Mouse (Mus musculus): ENCODE data around the gene Nfasc.

The Nfasc gene

DNA sequence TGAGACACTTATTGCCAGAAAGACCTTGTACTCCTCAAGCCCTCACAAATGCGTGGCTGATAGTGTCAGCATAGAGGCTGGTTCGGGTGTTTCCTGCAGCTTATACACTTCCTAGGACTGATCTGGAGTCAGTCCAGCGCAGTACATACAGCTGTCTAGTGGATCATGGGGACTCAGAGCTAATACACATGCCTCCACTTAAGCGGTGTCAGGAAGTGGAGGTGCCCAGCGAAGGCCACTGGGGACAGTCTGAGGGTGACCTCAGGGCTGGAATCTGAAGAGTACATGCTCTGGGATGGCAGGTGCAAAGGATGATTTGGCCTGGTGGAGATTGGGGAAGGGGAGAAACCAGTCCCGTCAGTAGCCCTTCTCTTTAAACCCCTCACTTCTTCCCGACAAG lies 200.9 kb downstream of the Nfasc start:
- DNase-seq (ENCODE audit: low spot score), result no peak

DNA sequence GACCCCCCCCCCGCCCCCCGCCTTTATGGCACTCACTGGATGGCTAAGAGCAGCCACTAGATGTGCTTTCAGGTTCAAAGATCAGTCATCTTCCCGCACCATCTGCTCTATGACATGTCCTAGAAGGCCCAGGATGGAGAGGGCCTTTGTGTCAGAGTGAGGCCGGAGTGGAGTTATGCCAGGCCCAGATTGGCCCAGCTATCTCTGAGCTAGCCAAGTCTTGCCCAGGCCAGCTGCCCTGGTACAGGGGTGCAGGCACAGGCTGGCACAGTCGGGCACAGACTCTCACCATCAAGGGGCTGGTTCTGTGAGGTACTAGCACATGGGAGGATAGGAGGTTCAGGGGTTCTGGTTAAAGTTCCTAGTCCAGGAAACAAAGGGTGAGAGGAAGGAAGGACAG lies 203.9 kb downstream of the Nfasc start:
- no peak for DNase-seq (ENCODE audit: low spot score)

DNA sequence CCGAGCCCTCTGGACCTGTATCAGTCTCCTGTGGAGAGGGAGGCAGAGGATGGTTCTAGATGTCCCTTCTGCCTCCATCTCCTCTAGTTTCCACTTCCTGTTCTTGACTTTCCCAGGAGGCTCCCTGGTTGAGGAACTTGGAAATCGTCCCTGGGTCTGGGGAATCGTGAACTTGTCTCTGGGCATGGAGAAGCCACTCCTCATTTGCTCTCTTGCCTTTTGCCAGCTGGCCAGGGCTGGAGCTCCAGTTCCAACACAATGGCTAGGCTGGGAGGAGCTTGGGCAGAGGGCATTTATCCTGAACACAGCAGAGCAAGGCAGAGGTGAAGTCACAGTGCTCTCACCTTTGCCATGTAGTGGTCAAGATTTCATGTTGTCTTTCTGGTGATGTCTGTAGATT lies 205.2 kb downstream of the Nfasc start:
- DNase-seq (ENCODE audit: low spot score), result no peak

DNA sequence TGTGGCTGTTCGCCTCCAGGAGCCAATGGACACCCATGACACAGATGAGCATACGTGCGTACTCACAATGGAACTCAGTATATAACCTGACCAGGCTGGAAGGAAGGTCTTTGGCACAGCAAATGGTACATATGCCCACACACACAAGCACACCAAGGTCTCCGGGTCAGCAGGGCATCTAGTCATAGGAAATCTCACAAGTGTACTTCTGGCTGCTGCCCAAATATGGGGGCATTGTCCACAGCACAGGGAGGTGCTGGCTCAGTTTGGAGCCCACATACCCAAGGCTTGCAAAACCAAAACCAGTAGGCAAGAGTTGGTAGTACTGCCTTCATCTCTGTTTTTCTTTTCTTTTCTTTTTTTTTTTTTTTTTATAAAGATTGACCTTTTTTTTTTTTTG lies 206.1 kb downstream of the Nfasc start:
- DNase-seq (ENCODE audit: low spot score), result no peak

DNA sequence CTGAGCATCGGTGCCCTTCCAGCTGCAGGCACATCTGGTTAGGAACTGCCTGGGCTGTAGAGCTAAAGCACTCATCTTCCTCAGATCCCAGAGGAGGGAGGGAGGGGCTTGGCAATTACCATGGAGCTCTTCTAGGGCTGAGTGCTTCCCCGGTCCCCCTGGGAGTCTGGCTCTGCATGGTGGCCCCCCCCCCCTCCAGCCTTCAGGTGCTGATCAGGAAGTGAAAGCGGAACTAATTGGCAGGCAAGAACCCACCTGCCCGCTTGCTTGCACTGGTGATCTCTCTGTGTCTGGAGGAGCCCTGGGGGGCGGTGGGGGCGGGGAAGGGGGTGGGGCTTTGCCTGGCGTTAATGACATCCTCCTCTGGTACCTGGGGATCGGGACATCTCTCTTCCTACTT lies 207.8 kb downstream of the Nfasc start:
- no peak for DNase-seq (ENCODE audit: low spot score)

DNA sequence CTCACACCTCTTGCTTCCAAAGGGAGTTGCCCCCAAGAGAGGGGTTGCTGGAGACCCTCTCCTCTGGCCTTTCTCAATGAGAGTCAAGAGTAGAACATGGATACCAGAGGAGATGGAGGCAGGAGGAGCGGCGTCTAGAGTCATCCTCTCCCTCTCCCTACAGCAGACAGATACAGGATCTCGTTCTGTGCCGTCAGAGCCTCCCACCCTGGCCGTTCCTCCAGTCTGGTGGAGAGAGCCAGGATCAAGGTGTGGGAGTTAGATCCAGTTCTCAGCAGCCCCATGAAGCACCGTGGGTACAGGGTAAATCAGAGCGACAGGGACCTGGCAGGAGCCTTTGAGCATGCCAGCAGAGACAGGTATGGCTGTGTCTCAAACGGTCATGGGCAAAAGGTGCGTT lies 209.1 kb downstream of the Nfasc start:
- DNase-seq (ENCODE audit: low spot score), result no peak

DNA sequence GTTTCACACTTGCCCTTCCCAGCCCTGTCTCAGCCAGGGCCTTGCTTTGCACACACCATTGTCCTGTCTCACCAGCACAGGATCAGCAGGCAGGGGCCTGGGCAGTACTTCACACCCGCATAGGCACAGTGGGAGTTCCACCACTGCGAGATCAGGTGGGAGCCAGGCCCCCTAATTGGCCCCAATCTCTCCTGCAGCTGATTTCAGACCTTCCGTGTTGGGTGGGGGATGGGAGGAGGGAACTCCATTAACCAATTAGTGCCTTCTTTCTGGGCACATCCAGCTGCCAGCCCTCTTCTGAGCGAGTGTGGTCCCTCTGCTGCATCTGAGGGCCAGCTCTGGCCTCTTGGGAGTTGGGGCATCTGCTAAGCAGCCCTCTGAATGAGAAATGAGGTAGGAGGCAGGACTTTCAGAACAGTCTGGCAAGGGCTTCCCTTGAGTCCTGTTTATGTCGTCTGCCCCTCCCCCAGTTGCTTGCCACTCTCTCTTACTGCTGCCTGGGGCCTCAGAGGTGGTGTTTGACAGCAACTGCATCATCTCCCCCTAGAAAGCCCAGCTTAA lies 210.9 kb downstream of the Nfasc start:
- DNase-seq (ENCODE audit: low spot score), result no peak

DNA sequence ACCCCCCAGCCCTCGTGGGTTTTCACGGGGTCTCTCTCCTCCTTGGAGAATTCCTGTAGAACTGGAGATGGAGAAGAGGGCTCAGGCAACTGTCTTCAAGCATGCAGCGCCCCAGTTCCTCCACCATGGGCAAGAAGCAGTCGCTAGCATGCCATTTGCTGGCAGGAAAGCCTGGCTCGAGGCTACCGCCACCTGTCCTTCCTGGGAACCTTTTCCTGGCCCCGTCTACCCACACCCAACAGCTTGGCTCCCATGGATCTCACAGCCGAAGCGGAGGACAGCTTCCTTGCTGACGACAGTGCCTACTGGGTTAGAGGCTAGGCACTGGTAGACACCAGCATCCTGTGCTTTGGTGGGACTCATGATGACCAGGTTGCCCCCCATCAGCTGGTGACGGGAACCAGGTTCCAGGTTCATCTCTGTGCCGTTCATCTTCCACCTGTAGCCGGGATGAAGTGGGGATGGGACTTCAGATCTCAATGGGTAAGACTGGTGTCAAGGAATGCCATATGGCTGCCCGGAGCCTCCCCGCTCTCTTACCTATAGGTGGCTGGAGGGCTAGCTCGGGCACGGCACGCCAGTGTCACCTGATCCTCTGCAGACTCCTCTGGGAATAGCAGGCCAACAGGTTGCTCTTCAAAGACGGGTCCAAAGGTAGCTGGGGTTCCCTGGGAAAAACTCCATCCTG lies 212.8 kb downstream of the Nfasc start:
- no peak for DNase-seq (ENCODE audit: low spot score)

DNA sequence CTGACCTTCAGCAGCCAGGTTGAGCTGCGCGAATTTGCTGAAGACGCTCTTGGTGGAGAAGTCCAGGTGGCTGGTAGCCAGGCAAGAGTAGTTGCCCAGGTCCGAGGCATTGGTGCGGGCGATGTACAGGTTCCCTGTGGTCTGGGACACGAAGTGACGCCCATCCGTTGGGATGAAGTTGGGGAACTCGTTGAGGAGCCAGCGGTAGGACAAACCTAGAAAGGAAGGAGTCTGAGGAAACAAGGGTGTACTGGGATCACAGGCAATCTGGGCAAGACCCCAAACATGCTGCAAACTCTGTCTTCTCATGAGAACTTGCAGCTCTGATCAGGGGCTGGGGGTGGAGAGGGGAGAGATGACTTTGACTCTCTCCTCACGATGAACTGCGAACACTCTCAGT lies 213.5 kb downstream of the Nfasc start:
- DNase-seq (ENCODE audit: low spot score), result no peak

DNA sequence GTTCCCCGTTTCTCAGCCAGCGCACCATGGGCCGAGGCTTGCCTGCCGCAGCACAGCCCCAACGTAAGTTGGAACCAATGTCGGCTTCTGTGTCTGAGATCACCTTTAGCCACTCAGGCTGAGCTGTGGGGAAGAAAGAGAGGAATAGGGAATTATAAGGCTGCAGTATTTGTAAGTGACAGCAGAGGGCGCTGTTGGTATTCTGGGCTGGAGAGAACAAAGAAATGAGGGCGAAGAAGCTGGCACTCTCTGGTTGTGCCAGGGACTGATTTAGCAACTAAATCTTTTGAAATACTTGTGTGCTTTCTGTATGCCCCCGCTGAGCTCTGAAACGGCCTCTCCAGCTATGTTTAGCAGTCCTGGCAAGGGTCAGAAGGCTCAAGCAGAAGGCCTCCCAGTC lies 215.8 kb downstream of the Nfasc start:
- DNase-seq (ENCODE audit: low spot score), result no peak

DNA sequence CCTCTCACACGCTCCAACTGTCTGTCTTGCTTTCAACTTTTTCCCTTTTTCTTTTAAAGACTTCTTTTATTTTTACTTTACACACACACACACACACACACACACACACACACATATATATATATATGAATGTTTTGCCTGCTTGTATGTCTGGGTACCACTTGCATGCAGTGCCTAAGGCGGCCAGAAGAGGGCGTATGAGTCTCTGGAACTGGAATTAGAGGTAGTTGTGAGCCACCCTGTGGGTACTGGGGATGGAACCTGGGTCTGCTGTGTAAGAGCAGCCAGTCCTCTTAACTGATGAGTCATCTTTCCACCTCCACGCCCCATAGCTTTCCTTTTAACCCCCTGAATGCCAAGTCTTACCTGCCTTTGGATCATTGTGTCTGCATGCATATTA lies 217.7 kb downstream of the Nfasc start:
- DNase-seq (ENCODE audit: low spot score), result peak; percentile 26

DNA sequence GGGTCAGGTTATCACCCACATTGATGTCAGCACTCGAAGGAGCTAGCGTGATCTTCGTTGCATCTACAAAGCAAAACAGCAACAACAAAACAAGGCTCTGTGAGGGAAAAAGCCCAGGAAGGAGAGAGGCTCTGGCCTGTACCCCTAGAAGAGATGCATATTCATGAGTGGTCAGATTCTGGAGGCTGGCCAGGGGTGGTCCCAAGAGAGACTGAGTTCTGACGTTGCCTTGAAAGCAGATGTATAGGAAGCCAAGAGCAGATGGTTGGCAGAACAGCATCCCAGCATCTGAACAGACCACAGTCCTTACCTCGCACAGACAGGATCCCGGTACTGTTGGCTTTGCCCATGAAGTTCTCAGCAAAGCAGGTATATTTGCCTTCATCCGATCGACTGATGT lies 218.5 kb downstream of the Nfasc start:
- DNase-seq (ENCODE audit: low spot score), result no peak

DNA sequence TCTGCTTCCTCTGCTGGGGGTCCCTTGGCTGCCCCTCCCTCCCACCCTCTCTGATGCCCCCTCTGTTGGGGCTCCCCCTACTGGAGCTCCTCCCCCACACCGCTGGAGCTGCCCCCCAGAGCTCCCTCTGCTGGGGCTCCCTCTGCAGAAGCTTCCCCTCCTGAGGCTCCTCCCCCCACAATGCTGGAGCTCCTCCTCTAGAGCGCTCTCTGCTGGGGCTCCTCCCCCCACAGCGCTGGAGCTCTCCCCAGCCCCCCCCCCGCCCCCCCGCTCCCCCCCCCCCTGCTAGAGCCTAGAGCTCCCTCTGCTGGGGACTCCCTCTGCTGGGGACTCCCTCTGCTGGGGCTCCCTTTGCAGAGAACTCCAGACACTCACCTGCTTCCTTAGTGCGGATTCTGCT lies 220.8 kb downstream of the Nfasc start:
- DNase-seq (ENCODE audit: low spot score), result peak; percentile 34

DNA sequence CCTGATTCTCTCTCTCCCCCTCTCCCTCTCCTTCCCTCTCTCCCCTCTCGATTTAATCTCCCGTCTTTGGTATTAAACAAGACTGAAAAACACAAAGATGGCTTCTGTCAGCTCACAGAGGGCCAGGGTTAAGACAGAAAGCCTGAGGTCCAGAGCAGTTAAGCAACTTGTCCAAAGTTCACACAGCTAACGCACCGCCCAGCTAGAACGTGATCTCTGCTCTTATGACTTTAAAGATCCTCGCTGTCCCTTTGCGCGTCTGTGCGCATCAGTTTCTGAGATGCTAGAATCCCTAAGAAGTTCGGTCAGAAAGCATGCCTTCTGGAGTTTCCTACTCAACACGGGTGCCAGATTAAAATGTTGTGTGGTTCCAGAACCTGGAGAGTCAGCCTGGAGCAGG lies 221.9 kb downstream of the Nfasc start:
- DNase-seq (ENCODE audit: low spot score), result no peak

DNA sequence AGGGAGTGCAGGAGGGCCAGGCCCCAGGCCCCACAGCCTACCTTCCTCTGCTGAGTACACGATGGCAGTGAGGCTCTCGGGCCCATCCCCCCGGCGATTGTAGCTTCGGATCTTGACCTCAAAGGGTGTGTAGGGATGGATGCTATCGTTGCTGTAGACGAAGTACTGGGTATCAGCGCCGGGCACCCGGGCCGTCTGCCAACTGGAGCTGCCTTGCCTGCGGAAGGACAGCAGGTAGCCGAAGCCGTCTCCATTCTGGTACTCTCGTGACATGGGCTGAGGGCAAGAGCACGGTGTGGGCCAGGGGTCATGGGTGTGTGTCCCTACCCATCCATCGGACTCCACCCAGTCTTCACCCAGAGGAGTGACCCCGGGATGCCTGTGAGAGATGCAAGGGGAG lies 223.0 kb downstream of the Nfasc start:
- no peak for DNase-seq (ENCODE audit: low spot score)

DNA sequence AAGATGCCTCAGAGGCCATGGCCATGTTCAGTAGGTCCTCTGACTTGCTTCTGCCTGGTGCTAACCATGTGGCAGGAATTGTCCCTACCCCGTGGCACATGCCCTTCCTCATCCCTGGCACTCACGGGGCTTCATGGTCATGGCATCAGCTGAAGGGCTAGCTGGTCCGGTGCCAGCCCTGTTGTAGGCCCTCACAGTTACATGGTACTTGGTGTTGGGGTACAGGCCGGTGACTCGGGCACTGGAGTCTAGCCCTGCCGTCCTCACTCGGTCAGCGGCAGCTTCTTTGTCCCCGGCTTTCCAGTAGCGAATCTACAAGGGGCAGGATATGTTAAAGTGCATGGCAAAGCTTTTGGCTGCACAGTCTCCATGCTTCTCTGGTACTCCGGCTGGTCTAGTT lies 224.8 kb downstream of the Nfasc start:
- no peak for DNase-seq (ENCODE audit: low spot score)

DNA sequence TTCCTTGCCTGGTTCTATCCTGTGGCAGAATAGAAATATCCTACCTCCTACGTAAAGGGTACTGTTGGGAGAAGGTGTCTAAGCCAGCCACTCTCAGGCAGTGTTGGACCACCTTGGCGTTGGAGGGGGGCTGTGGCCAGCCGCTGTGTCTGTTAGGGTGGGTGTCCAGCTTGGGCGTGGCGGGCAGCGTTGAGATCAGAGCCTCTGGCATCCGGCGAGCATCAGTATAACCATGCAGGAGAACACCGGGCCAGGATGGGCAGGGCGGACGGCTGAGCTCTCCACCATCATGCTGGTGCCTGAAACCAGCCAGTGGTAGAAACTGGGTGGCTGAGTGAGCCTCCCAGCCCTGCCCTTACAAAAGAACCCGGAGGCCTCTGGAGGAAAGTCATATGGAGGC lies 226.3 kb downstream of the Nfasc start:
- DNase-seq (ENCODE audit: low spot score), result no peak

All from T-cell, adult 2 months (primary cell).